Mouse (Mus musculus): ENCODE measurements around the gene Zranb1. TPM values are rescaled to one million over a fixed set of nuclear protein-coding genes. Genes with fewer than 3 reads are reported as not detected.

The Zranb1 gene
- total RNA-seq, 1 experiment from 2014 or later = 65.3 TPM

- ATAC-seq (ENCODE audit: extremely low read depth, insufficient number of reproducible peaks, low FRiP score, poor library complexity, severe bottlenecking) = no peak
Measured at GRCm38 (mm10) chr7:132994120-132994519, 63.2 kb downstream of the Zranb1 start.

- no peak for ATAC-seq (ENCODE audit: extremely low read depth, insufficient number of reproducible peaks, low FRiP score, poor library complexity, severe bottlenecking)
Measured at GRCm38 (mm10) chr7:132994628-132995191, 63.8 kb downstream of the Zranb1 start.

DNA sequence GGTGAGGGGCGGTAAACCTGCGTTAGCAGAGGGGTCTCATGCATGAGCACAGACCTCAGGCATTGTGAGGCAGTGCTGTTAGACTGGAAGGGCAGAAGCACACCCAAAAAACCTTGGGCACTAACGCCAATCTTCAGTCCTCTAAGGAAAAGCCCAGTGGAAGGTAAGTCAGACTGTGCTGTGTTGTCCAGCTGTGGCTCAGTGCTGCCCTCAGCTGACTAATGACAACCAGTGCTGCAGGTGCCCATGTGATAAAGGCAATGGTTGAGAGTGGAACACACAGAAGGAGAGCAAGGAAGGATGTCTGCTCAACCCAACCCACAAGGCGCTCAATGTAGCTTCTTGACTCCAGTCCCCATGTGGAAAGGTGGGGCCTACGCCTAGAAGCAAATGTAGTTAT, 65.4 kb downstream of the Zranb1 start:
- ATAC-seq (ENCODE audit: extremely low read depth, insufficient number of reproducible peaks, low FRiP score, poor library complexity, severe bottlenecking) = no peak

GRCm38 (mm10) chr7:132998639-132999038, 67.7 kb downstream of the Zranb1 start:
- ATAC-seq (ENCODE audit: extremely low read depth, insufficient number of reproducible peaks, low FRiP score, poor library complexity, severe bottlenecking) = no peak

DNA sequence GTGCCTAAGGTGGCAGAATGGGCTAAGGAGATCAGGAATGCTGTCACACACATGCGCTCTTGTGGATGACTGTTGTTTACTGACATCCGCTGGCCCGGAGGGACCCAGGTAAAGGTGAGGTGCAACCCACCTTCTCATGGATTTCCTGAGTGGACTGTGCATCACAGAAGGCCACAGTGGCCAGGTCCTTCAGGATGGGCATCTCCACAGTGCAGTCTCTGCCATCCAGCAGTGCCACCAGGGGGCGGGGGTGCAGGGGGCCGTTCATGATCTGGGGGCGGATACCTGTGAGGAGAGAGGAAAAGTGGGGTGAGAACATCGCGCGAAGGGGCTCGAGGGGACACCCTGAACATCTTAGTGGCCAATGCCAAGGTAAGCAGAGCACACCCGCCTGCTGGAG, 68.1 kb downstream of the Zranb1 start:
- ATAC-seq (ENCODE audit: extremely low read depth, insufficient number of reproducible peaks, low FRiP score, poor library complexity, severe bottlenecking) = no peak

DNA sequence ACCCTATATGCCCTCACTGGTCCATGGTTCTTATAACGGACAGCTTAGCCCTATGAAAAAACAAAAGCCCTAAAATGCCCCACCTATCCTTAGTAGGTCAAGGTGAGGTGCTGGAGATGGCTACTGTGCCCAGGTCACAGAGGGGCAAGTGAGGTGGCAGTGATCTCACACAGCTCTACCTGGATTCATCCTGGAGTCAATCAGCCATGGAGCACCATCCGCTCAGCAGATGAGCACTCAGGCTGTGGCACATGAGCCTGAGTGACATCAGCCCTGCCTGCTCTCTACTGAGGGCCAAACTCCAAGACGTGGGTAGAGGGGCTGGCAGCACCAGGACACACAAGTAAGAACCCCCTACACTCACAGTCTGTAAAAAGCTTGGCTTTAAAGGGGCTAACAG, 70.4 kb downstream of the Zranb1 start:
- no peak for ATAC-seq (ENCODE audit: extremely low read depth, insufficient number of reproducible peaks, low FRiP score, poor library complexity, severe bottlenecking)

GRCm38 (mm10) chr7:133002271-133002670, 71.3 kb downstream of the Zranb1 start:
- no peak for ATAC-seq (ENCODE audit: extremely low read depth, insufficient number of reproducible peaks, low FRiP score, poor library complexity, severe bottlenecking)

GRCm38 (mm10) chr7:133003421-133003820, 72.5 kb downstream of the Zranb1 start:
- ATAC-seq (ENCODE audit: extremely low read depth, insufficient number of reproducible peaks, low FRiP score, poor library complexity, severe bottlenecking) = peak; percentile 50; the same call in 1 of the 2 replicates

GRCm38 (mm10) chr7:133005772-133006171, 74.8 kb downstream of the Zranb1 start:
- no peak for ATAC-seq (ENCODE audit: extremely low read depth, insufficient number of reproducible peaks, low FRiP score, poor library complexity, severe bottlenecking)

GRCm38 (mm10) chr7:133007343-133007742, 76.4 kb downstream of the Zranb1 start:
- no peak for ATAC-seq (ENCODE audit: extremely low read depth, insufficient number of reproducible peaks, low FRiP score, poor library complexity, severe bottlenecking)

DNA sequence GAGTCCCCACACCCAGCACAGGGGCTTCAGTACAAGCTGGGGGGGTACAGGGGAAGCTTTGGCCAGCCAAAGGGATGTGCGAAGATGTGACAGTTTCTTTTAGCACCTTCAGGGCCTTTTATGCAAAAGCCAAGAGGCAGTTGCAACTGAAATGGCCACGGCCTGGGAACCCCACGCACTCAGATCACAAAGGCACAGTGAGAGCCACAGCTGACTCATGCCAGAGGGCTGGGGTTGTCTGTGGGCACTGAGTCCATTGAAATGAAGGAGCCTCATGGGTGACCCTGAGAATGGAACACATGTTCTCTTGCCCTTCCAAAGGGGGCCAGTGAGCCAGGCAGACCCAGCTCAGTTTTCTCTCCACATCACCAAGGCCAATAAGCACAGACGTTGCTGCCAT, 77.7 kb downstream of the Zranb1 start:
- no peak for ATAC-seq (ENCODE audit: extremely low read depth, insufficient number of reproducible peaks, low FRiP score, poor library complexity, severe bottlenecking)

- ATAC-seq (ENCODE audit: extremely low read depth, insufficient number of reproducible peaks, low FRiP score, poor library complexity, severe bottlenecking) = no peak
Measured at GRCm38 (mm10) chr7:133009676-133010075, 78.7 kb downstream of the Zranb1 start.

- ATAC-seq (ENCODE audit: extremely low read depth, insufficient number of reproducible peaks, low FRiP score, poor library complexity, severe bottlenecking) = no peak
Measured at GRCm38 (mm10) chr7:133010477-133010876, 79.5 kb downstream of the Zranb1 start.

GRCm38 (mm10) chr7:133011191-133011590, 80.2 kb downstream of the Zranb1 start:
- ATAC-seq (ENCODE audit: extremely low read depth, insufficient number of reproducible peaks, low FRiP score, poor library complexity, severe bottlenecking) = no peak

- no peak for ATAC-seq (ENCODE audit: extremely low read depth, insufficient number of reproducible peaks, low FRiP score, poor library complexity, severe bottlenecking)
Measured at GRCm38 (mm10) chr7:133011611-133012010, 80.7 kb downstream of the Zranb1 start.

DNA sequence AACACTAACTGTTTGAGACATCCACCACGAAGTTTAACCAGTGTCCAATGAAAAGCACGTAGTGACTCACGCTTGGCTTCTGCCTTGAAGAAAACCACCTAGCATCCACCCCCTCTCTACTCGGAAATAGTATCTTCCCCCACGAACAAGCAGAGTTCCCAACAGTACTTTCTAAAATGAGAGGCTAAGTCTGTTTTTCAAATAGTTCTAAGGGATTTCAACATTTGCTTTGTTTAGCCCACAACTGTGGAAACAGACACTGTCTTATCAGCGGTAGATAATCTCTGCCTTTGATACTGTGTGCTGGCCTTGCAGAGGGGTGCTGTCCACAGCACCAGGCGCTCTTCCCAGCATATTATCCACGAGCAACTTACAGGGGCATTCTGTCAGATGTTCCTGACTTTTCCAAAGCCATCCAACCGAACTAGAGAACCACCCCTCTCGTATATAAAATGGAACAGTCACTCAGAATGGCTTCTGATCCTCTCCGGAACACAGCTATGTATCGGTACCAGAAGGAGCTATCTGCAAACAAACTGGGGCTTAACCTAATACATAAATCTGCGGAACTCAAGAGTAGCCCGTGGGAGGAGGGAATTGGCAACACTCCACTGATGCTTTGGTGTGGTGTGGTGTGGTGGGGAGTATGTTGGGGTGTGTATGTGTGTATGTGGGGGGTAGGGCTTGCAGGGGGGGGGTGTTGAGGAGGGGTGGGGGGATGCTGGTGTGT, 81.9 kb downstream of the Zranb1 start:
- ATAC-seq (ENCODE audit: extremely low read depth, insufficient number of reproducible peaks, low FRiP score, poor library complexity, severe bottlenecking) = no peak

- no peak for ATAC-seq (ENCODE audit: extremely low read depth, insufficient number of reproducible peaks, low FRiP score, poor library complexity, severe bottlenecking)
Measured at GRCm38 (mm10) chr7:133013923-133014322, 83.0 kb downstream of the Zranb1 start.

GRCm38 (mm10) chr7:133014631-133015030, 83.7 kb downstream of the Zranb1 start:
- ATAC-seq (ENCODE audit: extremely low read depth, insufficient number of reproducible peaks, low FRiP score, poor library complexity, severe bottlenecking) = no peak

DNA sequence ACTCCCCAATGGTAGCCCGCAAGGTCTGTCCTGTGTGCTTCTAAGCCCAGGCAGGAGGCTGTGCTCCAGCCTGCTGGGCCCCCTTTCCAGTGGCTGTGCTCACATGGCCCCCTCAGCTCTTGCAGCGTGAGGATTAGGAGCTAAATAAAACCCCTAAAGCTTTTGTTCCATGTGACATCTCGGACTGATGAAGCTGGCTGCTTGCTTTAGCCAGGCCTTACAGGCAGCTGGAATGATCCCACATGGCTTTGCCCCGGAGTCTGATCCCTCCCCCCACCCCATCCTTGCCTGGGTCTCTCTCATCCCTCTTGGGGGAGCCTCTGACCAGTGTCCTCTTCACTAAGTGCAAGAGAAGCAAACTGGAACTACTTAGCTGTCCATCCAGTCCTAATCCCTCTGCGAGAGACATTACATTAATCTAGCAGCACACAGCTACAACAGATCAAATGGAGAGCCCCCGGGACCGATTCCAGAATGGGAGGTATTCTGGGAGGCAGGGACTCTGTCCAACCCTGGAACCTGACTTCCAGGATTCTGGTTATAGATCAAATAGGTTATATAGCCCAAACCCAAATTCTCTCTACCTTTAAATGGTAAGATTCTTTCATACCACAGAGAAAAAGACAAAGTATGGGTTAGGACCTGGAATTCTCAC, 84.6 kb downstream of the Zranb1 start:
- no peak for ATAC-seq (ENCODE audit: extremely low read depth, insufficient number of reproducible peaks, low FRiP score, poor library complexity, severe bottlenecking)

- ATAC-seq (ENCODE audit: extremely low read depth, insufficient number of reproducible peaks, low FRiP score, poor library complexity, severe bottlenecking) = no peak
Measured at GRCm38 (mm10) chr7:133018961-133019360, 88.0 kb downstream of the Zranb1 start.
